Mouse (Mus musculus): ENCODE data around the gene Slc44a2. TPM values are rescaled to one million over a fixed set of nuclear protein-coding genes. Genes with fewer than 3 reads are reported as not detected.

Gene Slc44a2
- polyA plus RNA-seq, 1 experiment = 173 TPM

- TF ChIP-seq MAX (IDR thresholded peaks at IDR 0.05; ENCODE audit: low read depth) = no peak
- TF ChIP-seq POLR2AphosphoS2 (IDR thresholded peaks at IDR 0.05; ENCODE audit: insufficient read length, low read depth) = peak; percentile 56
- no peak for TF ChIP-seq TCF12 (IDR thresholded peaks at IDR 0.05; ENCODE audit: insufficient read depth, poor library complexity, severe bottlenecking)
- no peaks in the 10 kb centered on the region for H3K27me3 ChIP-seq (ENCODE audit: control insufficient read depth, insufficient read depth, insufficient read length)
- no peak overlapping the region for H3K4me2 ChIP-seq (ENCODE audit: low read depth)
- H3ac ChIP-seq (ENCODE audit: control insufficient read depth, insufficient read length) = no peak overlapping the region
- peaks cover 11% of the 10 kb centered on the region for H3K36me3 ChIP-seq (ENCODE audit: control insufficient read depth, insufficient read depth)
- no peaks in the 10 kb centered on the region for H3K79me2 ChIP-seq (ENCODE audit: control insufficient read depth, insufficient read depth)
- H3K4me3 ChIP-seq = no peak overlapping the region
These were observed 36.7 kb downstream of the Slc44a2 start for GRCm38 (mm10) chr9:21356981-21357718.

DNA sequence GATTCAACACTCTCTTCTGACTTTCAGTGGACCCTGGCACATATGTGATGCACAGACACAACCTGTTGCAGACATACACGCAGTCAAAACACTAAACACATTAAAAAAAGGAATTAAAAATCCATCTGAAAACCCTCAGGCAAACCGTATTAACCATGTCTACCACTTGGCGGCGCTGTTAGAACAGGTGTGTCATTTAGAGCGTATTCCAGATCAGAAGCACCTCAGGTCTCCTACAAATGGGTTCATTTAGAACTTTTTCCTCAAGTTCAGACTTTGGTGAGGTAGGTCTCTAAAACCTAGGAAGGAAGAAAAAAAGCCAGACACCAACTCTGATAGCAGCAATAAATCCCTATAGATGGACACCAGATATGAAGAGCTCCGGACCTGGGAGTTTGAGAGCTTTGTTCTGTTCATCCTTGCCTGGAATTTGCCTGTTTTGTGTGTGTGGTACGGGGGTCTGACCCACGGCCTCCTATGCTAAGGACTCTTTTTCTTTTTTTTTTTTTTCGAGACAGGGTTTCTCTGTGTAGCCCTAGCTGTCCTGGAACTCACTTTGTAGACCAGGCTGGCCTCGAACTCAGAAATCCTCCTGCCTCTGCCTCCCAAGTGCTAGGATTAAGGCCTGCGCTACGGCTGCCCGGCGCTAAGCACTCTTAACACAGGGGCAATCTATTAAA lies 46.2 kb downstream of the Slc44a2 start:
- no peaks in the 10 kb centered on the region for H3K27me3 ChIP-seq (ENCODE audit: control insufficient read depth, insufficient read depth, insufficient read length)
- TF ChIP-seq POLR2AphosphoS2 (IDR thresholded peaks at IDR 0.05; ENCODE audit: insufficient read length, low read depth) (no peak), MYOG (IDR thresholded peaks at IDR 0.05; ENCODE audit: control insufficient read depth in 1 of 3, insufficient read depth in 1 of 3, insufficient read length in 2 of 3, low read depth in 2 of 3) (no peak), REST (IDR thresholded peaks at IDR 0.05; ENCODE audit: insufficient read depth, insufficient read length) (no peak), CEBPB (IDR thresholded peaks at IDR 0.05; ENCODE audit: insufficient read depth, poor library complexity, severe bottlenecking) (no peak), MAX (IDR thresholded peaks at IDR 0.05; ENCODE audit: low read depth) (no peak), SRF (IDR thresholded peaks at IDR 0.05; ENCODE audit: control insufficient read depth, insufficient read length, low read depth) (no peak), POLR2A (IDR thresholded peaks at IDR 0.05; ENCODE audit: insufficient read length, low read depth) (no peak), E2F4 (IDR thresholded peaks at IDR 0.05; ENCODE audit: insufficient read depth) (no peak), USF1 (IDR thresholded peaks at IDR 0.05; ENCODE audit: low read depth) (no peak), MYOD1 (IDR thresholded peaks at IDR 0.05; ENCODE audit: control insufficient read depth in 1 of 3, insufficient read length in 2 of 3, low read depth in 2 of 3) (no peak), TCF12 (IDR thresholded peaks at IDR 0.05; ENCODE audit: insufficient read depth, poor library complexity, severe bottlenecking) (no peak), TCF3 (IDR thresholded peaks at IDR 0.05; ENCODE audit: insufficient read length, low read depth) (no peak)
- peak overlapping the region; percentile 97 for H3K4me3 ChIP-seq
- peaks cover 37% of the 10 kb centered on the region for H3K79me2 ChIP-seq (ENCODE audit: control insufficient read depth, insufficient read depth)
- H3K36me3 ChIP-seq (ENCODE audit: control insufficient read depth, insufficient read depth) = no peaks in the 10 kb centered on the region
- H3K4me2 ChIP-seq (ENCODE audit: low read depth) = peak overlapping the region; percentile 96
- H3ac ChIP-seq (ENCODE audit: control insufficient read depth, insufficient read length) = no peak overlapping the region

- H3K4me3 ChIP-seq = peak within 1 kb of the TSS; percentile 97
- H3K27me3 ChIP-seq (ENCODE audit: control insufficient read depth, insufficient read depth, insufficient read length) = no peaks in the 10 kb centered on the region
- H3ac ChIP-seq (ENCODE audit: control insufficient read depth, insufficient read length) = peak within 1 kb of the TSS; percentile 97
- no peaks in the 10 kb centered on the region for H3K36me3 ChIP-seq (ENCODE audit: control insufficient read depth, insufficient read depth)
- peak within 1 kb of the TSS; percentile 96 for H3K4me2 ChIP-seq (ENCODE audit: low read depth)
- peaks cover 45% of the 10 kb centered on the region for H3K79me2 ChIP-seq (ENCODE audit: control insufficient read depth, insufficient read depth)
- no peak for TF ChIP-seq TCF3 (IDR thresholded peaks at IDR 0.05; ENCODE audit: insufficient read length, low read depth)
- TF ChIP-seq CEBPB (IDR thresholded peaks at IDR 0.05; ENCODE audit: insufficient read depth, poor library complexity, severe bottlenecking) = peak; percentile 22; the same call in 1 of the 2 replicates
- TF ChIP-seq POLR2AphosphoS2 (IDR thresholded peaks at IDR 0.05; ENCODE audit: insufficient read length, low read depth) = peak; percentile 70
- TF ChIP-seq E2F4 (IDR thresholded peaks at IDR 0.05; ENCODE audit: insufficient read depth) = peak; percentile 62
- peak; percentile 77 for TF ChIP-seq POLR2A (IDR thresholded peaks at IDR 0.05; ENCODE audit: insufficient read length, low read depth)
- TF ChIP-seq SRF (IDR thresholded peaks at IDR 0.05; ENCODE audit: control insufficient read depth, insufficient read length, low read depth) = peak; percentile 60
- TF ChIP-seq REST (IDR thresholded peaks at IDR 0.05; ENCODE audit: insufficient read depth, insufficient read length) = no peak
- TF ChIP-seq USF1 (IDR thresholded peaks at IDR 0.05; ENCODE audit: low read depth) = peak; percentile 96
These were observed 47.0 kb downstream of the Slc44a2 start, which contains the start of gene Ilf3 for GRCm38 (mm10) chr9:21367357-21368111. Ilf3 (plus strand) TSS chr9:21367871.

DNA sequence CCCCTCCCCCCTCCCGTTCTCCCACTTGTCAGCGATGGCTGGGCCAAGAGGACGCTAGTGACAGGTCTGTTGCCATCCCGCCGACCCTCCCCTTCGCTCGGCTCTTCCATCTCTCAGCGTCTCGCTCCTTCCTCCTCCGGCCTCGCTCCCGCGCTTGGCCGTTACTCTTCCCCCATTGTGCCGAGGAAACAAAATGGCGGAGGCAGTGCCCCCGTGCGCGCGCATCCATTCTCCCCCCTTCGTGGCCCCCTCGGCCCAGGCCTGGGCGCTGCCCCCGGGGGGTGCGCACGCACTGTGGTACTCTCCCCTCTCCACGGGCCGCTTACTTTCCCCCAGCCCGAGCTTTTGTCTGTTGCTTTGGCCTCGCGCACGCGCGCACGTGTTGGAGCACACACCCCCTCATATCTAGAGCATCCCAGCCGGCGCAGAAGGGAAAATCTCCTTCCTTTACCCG lies 47.7 kb downstream of the Slc44a2 start:
- TF ChIP-seq SRF (IDR thresholded peaks at IDR 0.05; ENCODE audit: control insufficient read depth, insufficient read length, low read depth) (no peak), MAX (IDR thresholded peaks at IDR 0.05; ENCODE audit: low read depth) (peak; percentile 74), POLR2A (IDR thresholded peaks at IDR 0.05; ENCODE audit: insufficient read length, low read depth) (peak; percentile 15), POLR2AphosphoS2 (IDR thresholded peaks at IDR 0.05; ENCODE audit: insufficient read length, low read depth) (no peak), E2F4 (IDR thresholded peaks at IDR 0.05; ENCODE audit: insufficient read depth) (no peak), USF1 (IDR thresholded peaks at IDR 0.05; ENCODE audit: low read depth) (no peak)
- Histone ChIP-seq H3K4me2 (ENCODE audit: low read depth) (peak overlapping the region; percentile 96), H3ac (ENCODE audit: control insufficient read depth, insufficient read length) (peak overlapping the region; percentile 97), H3K79me2 (ENCODE audit: control insufficient read depth, insufficient read depth) (peaks cover 51% of the 10 kb centered on the region), H3K36me3 (ENCODE audit: control insufficient read depth, insufficient read depth) (no peaks in the 10 kb centered on the region), H3K27me3 (ENCODE audit: control insufficient read depth, insufficient read depth, insufficient read length) (no peaks in the 10 kb centered on the region), H3K4me3 (peak overlapping the region; percentile 97)

Measured in myocyte (in vitro differentiated cells).